Mouse (Mus musculus) kidney, adult 11 months (tissue): ENCODE measurements around the gene Pick1.

Source experiments
- DNase-seq: peaks from one replicate; pipeline ENCODE4 v3.0.0; 2022

Pick1 gene

GRCm38 (mm10) chr15:79235268-79235667, 6.3 kb downstream of the Pick1 start:
- DNase-seq: no peak

DNA sequence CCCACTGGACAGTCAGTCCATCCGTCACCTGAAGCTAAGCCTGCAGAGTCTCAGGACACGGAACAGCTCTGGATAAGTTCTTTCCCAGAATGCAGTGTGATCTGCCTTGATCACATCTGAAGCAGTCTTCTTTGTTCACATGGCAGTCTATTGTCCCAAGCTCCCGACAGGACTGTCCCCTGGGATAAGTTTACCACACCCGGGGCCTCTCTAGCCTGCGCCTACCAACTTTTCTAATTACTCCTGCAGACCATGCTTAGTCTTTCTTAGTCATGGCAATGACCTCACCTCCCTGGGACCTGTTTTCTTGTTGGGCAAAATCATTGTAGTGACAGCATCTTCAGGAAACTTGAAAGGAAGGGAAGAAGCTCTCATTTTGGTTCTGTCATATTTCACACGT, 9.1 kb downstream of the Pick1 start:
- no peak for DNase-seq

- DNase-seq: no peak
These were observed 13.7 kb downstream of the Pick1 start for GRCm38 (mm10) chr15:79242574-79243233.

DNA sequence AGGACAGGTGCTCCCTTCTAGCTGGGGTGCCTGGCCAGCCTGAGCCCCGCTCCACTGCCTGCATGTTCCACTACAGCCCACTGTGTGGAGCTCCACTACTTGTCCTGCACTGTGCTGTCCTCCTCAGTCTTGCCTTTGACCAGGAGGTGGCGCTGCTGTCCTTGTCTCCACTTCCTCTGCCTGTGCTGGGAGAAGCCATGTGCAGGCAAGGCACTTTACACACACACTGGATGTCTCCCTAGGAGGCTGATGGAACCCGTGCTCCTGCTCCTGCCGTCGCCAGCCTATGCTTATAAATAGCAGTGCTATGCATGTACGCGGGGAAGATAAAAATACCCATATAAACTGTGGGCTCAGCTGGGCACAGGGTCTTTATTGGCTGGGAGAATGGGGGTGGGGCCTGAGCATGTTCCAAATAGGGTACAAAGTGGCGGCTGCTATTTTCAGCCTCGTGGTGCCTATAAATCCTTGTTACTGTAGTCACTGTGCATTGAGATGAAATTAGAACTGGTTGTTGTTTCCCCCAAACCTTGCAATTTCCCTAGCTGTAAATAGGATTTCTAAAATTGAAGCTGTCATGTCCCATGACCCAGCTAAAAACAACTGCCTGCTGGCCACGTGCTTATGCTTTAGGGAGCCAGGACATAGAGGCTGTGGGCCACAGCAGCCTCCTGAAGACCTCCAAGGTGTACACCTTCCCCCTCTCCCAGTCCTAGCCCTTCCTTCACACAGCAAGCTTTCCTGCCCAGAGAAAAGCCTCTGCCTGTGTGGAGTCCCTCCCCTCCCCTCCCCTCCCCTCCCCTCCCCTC, 14.5 kb downstream of the Pick1 start:
- DNase-seq: peak; percentile 96

DNA sequence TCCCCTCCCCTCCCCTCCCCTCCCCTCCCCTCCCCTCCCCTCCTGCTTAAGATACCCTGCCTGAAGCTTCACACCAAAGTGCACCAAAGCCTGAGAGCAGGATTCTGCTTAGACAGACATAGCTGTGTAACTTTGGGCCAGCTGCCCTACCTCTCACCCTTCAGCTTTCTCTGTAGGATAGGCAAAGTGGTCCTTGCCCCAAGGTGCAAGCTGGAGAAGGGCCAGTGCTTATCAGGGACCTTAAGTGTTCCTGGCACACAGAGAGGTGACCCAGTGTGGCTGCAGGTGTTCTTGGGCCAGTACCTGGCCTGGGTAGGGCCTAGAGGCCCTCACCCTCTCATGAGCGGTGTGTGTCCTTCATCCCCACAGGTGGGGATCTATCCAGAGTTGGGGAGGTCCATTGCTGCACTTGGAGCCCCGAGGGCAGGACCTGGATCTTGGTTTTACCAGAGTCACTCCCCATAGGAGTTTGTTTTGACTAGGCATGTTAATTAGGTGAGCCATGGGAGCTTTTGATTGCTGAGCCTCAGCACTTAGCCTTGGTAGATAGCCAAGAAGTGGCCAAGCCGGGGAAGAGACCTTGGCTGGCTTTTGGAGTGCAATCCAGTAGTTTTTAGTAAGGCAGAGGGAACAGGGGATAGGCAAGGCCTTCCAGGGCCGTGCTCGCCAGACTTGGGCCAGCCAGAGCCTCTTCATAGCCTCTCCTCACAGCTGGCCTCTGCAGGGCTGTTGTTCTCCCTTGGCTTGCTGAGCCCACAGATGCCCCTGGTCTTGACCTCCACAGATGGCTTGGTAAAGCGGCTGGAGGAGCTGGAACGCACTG, 15.3 kb downstream of the Pick1 start:
- DNase-seq: peak; percentile 69

- DNase-seq: no peak
These were observed 16.3 kb downstream of the Pick1 start for GRCm38 (mm10) chr15:79245321-79245720.

GRCm38 (mm10) chr15:79250236-79250635, 21.3 kb downstream of the Pick1 start:
- DNase-seq: no peak

- DNase-seq: no peak
These were observed 22.2 kb downstream of the Pick1 start for GRCm38 (mm10) chr15:79251168-79251567.

DNA sequence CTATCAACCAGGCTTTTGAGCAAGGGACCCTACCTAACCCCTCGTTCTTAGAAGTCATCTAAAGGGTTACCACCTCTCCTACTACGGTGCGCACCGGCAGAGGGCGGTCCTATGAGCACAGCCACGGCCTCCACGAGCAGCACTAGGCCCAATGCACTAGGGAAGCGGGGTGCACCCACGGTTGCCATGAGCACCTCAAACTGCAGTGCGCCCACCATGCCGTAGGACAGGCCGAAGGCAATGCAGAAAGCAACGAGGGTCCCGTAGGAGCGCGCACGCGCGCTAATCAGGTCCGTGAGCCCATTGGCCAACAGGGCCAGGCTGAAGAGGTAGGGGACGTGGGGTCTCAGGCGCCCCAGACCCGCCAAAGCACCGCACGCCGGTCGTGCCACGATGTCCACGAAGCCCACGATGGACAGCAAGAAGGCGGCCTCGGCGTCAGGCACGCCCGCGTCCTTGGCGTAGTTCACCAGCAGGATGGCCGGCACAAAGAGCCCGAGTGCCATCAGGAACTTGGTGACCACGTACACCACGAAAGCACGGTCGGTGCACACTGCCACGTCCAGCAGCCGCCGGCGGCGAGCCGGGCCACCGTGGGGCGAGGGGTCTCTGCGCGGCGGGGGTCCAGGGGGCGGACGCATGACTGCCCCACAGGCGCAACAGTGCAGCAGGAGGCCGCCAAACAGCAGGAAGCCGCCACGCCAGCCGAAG, 23.0 kb downstream of the Pick1 start:
- DNase-seq: no peak

DNA sequence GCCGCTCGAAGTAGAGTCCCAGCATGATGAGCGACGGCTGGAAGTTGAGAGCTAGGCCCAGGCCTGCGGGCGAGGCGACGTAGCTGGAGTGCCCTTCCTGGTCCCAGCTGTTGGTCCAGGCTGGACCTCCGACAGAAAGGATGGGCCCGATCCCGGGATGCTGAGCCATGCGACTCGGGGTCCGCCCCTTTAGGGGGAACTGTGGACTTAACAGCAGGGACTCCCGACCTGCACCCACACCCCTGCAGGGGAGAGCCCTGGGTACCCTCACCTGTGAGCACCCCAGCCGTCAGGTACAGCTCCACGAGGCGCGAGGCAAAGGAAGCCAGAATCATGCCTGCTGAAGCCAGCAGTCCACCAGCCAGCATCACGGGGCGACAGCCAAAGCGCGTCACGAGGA, 23.6 kb downstream of the Pick1 start:
- DNase-seq: no peak

DNA sequence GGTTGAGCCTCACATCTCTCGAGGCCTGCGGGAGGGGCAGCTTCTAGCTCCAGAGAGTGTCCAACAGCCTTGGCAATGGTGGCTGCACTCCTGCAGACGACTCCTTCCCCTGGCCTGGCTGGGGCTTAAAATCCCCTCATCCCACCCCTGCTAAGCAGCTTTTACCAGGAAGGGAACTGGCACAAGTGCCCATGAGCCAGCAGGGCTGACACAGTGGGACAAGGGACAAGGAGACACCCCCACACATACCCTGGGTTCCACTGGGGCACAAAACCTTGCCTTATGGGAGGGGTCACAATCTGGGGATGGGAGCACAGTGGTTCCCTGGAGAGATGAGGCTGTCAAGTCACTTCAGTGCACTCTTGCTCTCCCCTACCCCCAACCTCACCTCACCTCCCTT, 25.7 kb downstream of the Pick1 start, which contains the start of gene Slc16a8:
Gene Slc16a8 (minus strand): TSS at position 101 of the 400 bp plus-strand sequence.
- no peak for DNase-seq

DNA sequence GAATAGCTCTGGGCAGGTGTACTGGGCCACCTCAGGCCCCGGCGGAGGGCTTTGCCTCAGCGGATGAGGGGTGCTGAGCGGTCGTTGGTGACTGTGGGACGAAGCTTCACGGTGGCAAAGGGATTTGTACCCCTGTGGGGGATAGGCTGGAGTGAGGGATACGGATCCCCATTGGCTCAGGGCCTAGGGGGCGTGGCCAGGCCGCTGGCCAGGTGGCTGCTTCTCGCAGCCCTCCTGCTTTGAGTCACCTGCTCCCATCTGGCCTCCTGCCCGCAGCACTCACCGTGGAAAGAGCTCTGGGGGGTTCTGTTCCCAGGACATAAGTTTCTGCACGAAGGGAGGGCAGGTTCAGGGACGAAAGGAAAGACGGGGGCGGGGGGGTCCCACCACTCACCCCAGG, 29.5 kb downstream of the Pick1 start:
- DNase-seq: peak; percentile 89

- no peak for DNase-seq
These were observed 32.2 kb downstream of the Pick1 start for GRCm38 (mm10) chr15:79261095-79261725.

DNA sequence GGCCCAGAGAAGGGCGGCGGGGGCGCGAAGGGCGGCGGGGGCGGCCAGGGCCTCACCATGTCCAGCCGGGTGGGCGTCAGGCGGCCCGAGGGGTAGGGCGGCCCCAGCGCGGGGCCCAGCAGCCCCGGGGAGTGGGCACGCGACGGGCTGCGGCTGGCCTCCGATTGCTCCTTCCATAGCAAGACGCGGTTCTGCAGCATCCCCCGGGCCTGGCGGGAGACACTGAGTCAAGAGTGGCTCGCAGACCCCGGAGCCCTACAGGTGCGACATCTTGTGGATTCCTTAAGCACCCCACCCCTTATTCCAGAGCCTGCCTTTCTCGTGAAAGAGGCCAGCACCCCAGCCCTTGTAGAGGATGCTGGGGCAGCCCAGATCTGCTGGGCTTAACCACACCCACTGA, 32.8 kb downstream of the Pick1 start:
- DNase-seq: no peak

DNA sequence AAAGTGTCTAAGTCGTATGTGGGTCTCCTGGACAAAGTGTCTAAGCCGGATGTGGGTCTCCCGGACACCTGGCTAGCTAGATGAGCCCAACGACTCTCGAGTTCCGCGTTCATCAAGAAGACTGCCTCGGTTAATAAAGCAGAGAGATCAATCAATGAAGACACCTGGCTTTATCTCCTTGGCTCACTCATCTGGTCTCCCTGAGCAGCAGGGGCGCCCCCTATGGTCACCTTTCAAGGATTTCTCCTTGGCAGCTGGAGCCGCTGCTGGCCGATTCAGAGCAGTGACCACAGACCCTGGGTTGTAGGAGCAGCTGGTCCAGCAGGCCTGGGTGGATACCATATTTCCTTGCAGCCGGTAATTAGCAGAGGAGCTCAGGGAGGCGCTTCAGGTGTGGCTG, 33.4 kb downstream of the Pick1 start:
- no peak for DNase-seq

DNA sequence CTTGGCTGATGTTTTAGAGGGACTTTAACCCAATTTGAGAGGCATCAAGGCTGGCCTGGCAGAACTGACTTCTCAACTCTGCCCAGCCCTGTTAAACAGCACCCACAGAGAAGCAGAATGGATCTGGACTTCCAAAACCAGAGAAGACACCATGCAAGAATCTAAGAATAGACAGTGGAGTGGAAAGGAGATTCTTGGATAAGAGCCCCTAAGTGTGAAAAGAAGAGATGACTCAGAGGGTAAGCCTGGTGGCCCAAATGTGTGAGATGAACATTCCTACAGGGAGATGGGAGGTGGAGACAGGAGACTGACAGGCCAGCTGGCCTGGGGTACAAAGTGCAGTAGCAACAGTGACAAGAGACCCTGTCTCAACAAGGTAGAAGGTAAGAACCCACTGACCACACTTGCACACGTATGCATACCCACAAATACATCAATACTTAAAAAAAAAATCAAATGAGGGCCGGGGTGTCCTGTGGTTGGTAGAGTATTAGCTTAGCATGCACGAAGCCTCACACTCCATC, 33.9 kb downstream of the Pick1 start:
- DNase-seq: no peak

DNA sequence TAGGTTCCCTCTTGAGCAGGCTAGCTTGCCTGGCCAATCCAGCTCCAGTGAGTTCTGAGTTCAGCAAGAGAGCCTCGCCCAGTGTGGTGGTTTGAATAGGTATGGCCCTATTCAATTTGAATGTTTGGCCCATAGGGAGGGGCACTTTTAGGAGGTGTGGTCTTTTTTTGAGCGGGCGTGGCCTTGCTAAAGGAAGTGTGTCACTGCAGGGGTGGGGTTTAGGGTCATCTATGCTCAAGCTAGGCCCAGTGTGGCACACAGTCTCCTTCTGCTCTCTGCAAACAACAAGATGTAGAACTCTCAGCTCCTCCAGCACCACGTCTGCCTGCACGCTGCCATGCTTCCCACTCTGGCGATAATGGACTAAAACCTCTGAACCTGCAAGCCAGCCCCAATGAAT, 34.8 kb downstream of the Pick1 start:
- DNase-seq: no peak

- no peak for DNase-seq
These were observed 36.4 kb downstream of the Pick1 start for GRCm38 (mm10) chr15:79265384-79265783.

DNA sequence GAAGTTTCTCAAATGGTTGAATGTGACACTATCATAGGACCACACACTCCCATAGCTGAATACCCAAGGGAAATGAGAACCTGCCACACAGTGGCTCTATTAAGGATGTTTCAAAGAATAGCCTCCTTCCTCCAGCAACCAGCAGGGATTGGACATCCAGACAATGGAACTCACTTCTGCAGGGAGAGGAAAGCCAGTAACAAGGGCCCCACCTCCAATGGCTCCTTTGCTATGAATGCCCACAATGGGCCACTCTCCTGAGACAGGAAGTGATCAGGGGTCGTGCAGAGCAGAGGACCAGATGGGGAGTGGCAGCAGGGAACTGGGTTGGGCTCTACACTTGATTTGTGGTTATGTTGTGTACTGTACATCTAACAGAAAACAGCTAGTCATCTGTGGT, 39.5 kb downstream of the Pick1 start:
- no peak for DNase-seq

GRCm38 (mm10) chr15:79270317-79271123, 41.5 kb downstream of the Pick1 start:
- DNase-seq: peak; percentile 46

DNA sequence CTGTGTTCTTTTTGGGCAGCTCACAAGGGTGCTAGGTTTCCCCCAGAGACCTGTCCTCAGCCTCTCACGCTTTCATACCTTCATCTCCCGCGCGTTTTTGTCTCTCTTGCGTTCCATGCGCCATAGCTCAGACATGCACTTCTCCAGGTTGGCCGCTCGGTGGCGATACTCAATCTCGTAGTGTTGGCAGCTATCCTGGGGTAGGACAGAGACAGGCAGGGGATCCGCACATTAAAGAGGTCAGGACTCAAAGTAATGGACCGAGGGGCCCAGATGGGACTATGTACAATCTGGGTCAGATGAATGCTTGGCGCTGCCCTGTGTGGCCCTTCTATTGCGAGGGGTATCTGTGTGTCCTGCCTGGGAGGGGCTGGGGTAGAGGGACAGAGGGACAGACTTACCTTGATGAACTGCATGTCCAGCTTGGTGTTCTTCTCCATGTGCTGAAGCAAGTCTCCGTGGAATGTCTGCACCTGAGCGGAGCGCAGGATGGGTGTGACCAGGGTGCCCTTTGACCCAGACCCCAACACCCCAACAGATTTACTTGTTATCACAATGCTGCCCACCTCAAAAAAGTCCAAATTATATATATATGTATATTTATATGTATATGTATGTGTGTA, 42.3 kb downstream of the Pick1 start:
- DNase-seq: no peak
